Mouse (Mus musculus): ENCODE data around the gene Rpusd2. TPM values are rescaled to one million over a fixed set of nuclear protein-coding genes. Genes with fewer than 3 reads are reported as not detected.
"Not testable (repeated sequence)": the region's sequence is repeated elsewhere in the genome, so short reads cannot be mapped to it uniquely, and the experiment has no call there.

Rpusd2 gene
- polyA plus RNA-seq (2016; fragmentation: Nextera tagmentation; extraction: Ambion mirVana) = 6.6 TPM in 2 replicates

- peak within 1 kb of the TSS; percentile 86 for H3K27ac ChIP-seq
- H3K4me1 ChIP-seq = peaks cover 8% of the 10 kb centered on the region; the same call in 1 of the 2 replicates
- peak within 1 kb of the TSS; percentile 87 for H3K4me3 ChIP-seq
- H3K36me3 ChIP-seq = peaks cover 24% of the 10 kb centered on the region
- H3K9ac ChIP-seq = peak within 1 kb of the TSS; percentile 90
- ATAC-seq (ENCODE audit: low FRiP score, low read depth) = peak; percentile 97
- H3K27me3 ChIP-seq (replicated peaks) = no peaks in the 10 kb centered on the region
- H3K9me3 ChIP-seq = no peaks in the 10 kb centered on the region
- H3K4me2 ChIP-seq (replicated peaks) = peak within 1 kb of the TSS; percentile 78
- under 1% methylated on average over 49 of the region's 49 CpGs for WGBS
These were observed at the start of gene Rpusd2 for GRCm38 (mm10) chr2:119034656-119035396. Rpusd2 (plus strand) TSS chr2:119034790.

DNA sequence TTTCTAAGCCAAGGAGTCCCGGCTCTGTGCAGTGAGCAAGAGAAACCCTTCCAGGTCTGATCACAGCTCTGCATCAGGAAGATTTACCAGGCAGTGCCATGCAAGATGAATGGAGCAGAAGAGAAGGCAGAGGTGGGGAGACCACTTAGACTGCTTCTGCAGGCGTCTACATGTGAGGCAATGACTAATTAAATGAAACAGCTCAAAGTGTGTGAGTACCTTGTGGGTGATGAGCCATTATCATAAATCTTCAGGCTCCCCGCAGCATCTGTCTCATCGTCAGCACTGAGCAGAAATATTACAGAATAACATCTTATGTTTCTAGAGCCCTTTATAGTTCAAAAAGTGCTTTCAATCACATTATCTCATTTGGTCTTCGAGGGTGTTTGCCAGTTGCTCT is 39.1 kb upstream of the Rpusd2 start:
- no peaks in the 10 kb centered on the region for H3K9me3 ChIP-seq
- no peak overlapping the region for H3K4me3 ChIP-seq
- 43% methylated on average over 5 of the region's 5 CpGs for WGBS
- no peaks in the 10 kb centered on the region; the same call in 1 of the 2 replicates for H3K27me3 ChIP-seq (replicated peaks)
- no peak overlapping the region for H3K27ac ChIP-seq
- H3K9ac ChIP-seq = no peak overlapping the region
- no peaks in the 10 kb centered on the region for H3K36me3 ChIP-seq
- ATAC-seq (ENCODE audit: low FRiP score, low read depth) = peak; percentile 63
- H3K4me2 ChIP-seq (replicated peaks) = no peak overlapping the region
- peaks cover 5% of the 10 kb centered on the region; the same call in 1 of the 2 replicates for H3K4me1 ChIP-seq

GRCm38 (mm10) chr2:118995919-118996797 is 38.4 kb upstream of the Rpusd2 start:
- no peaks in the 10 kb centered on the region for H3K36me3 ChIP-seq
- peak; percentile 77 for ATAC-seq (ENCODE audit: low FRiP score, low read depth)
- peak overlapping the region; percentile 16; the same call in 1 of the 2 replicates for H3K4me2 ChIP-seq (replicated peaks)
- H3K4me1 ChIP-seq = peaks cover 5% of the 10 kb centered on the region; the same call in 1 of the 2 replicates
- no peak overlapping the region for H3K9ac ChIP-seq
- no peaks in the 10 kb centered on the region; the same call in 1 of the 2 replicates for H3K27me3 ChIP-seq (replicated peaks)
- H3K27ac ChIP-seq = no peak overlapping the region
- no peak overlapping the region for H3K4me3 ChIP-seq
- WGBS = 33% methylated on average over 16 of the region's 16 CpGs
- H3K9me3 ChIP-seq = no peaks in the 10 kb centered on the region

DNA sequence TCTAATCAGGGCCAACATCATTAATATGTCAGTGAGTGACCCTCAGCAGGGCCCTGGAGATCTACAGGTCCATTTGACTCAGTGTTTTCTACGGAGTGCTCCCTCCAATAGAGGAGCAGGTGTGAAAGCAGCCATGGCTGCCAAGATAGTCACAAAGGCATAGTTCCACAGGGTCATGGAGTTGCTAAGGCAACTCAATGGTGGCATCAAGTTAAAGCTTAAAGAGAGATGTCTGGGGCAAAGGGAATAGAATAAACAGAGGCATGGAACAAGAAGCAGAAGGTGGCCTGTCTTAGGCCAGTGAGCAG is 37.8 kb upstream of the Rpusd2 start:
- H3K4me1 ChIP-seq = peaks cover 5% of the 10 kb centered on the region; the same call in 1 of the 2 replicates
- 26% methylated on average over 1 of the region's 1 CpGs for WGBS
- no peak overlapping the region for H3K27ac ChIP-seq
- peak; percentile 10; the same call in 1 of the 2 replicates for ATAC-seq (ENCODE audit: low FRiP score, low read depth)
- no peaks in the 10 kb centered on the region for H3K9me3 ChIP-seq
- no peak overlapping the region for H3K9ac ChIP-seq
- no peak overlapping the region for H3K4me2 ChIP-seq (replicated peaks)
- H3K4me3 ChIP-seq = no peak overlapping the region
- H3K36me3 ChIP-seq = no peaks in the 10 kb centered on the region
- H3K27me3 ChIP-seq (replicated peaks) = no peaks in the 10 kb centered on the region; the same call in 1 of the 2 replicates

DNA sequence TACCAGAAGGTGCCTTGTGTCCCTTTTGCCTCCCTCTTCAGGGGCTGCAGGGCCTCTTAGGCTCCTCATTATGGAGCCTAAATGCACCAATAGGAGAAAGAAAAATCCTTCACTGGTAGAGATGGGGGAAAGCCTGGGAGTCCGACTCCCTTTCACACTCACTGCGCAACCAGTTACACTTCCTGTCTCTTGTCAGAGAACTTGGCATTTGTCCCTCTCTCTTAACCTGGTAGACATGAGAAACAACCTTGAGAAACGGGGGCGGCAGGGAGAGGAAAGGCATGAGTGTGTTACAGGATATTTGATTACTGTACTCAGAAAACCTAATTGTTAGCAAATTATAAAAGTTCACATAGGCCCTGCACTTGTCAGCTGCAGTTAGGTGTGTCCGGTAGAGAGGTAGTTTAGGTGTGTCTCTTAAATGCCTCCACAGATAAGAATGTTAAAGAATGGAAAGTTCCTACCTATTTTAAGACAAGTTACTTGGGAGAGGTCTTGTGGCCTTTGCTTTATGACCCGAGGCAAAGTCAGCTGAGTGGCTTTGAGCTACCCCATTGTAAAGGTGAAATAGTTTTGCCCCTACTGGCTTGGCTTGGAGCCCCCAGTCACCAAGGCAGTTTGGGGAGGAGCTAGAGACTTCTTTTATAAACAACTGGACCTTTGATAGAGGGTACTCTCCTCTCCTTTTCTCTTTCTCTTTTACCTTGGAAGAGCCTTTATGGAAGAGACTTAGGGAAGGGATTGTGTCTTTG is 36.3 kb upstream of the Rpusd2 start:
- ATAC-seq (ENCODE audit: low FRiP score, low read depth) = no peak
- H3K36me3 ChIP-seq = no peaks in the 10 kb centered on the region

DNA sequence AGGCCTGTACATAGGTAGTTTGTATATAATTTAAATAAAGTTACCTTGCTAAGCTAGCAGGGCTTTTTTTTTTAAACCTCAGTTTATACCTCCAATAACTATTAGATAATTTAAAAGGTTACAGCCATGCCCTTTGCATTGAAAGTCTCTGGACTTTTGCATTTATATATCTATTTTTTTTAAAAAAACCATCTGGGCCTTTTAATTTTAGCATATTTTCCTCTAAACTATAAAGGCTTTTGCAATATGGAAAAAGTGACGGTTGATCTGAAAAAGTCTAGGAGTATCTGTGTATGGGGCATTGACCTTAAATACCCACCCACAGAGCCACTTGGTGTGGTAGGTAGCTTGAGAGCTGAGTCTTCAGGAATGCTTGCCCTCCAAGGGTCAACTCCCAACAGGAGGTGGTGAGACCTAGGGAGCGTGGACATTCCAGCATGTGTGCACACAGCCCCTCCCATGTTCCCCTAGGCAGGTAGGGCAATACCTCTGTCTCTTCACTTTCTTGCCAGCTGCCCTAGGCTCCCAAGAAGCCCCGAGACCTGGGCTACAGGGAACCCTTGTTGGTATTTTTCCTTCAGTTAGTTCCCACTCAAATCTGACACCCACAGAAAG is 35.5 kb upstream of the Rpusd2 start:
- Histone ChIP-seq H3K9me3 (no peaks in the 10 kb centered on the region), H3K36me3 (no peaks in the 10 kb centered on the region), H3K4me2 (replicated peaks) (no peak overlapping the region), H3K4me3 (no peak overlapping the region), H3K4me1 (peaks cover 5% of the 10 kb centered on the region; the same call in 1 of the 2 replicates), H3K27me3 (replicated peaks) (no peaks in the 10 kb centered on the region; the same call in 1 of the 2 replicates), H3K9ac (no peak overlapping the region), H3K27ac (no peak overlapping the region)
- no peak for ATAC-seq (ENCODE audit: low FRiP score, low read depth)
- 55% methylated on average over 3 of the region's 3 CpGs for WGBS

More for the DNA sequence above, 36.3 kb upstream of the Rpusd2 start:
- no peak overlapping the region for H3K27ac ChIP-seq
- 78% methylated on average over 6 of the region's 6 CpGs for WGBS
- H3K9ac ChIP-seq = no peak overlapping the region
- no peaks in the 10 kb centered on the region; the same call in 1 of the 2 replicates for H3K27me3 ChIP-seq (replicated peaks)
- H3K4me1 ChIP-seq = peaks cover 5% of the 10 kb centered on the region; the same call in 1 of the 2 replicates
- no peak overlapping the region for H3K4me3 ChIP-seq
- H3K4me2 ChIP-seq (replicated peaks) = no peak overlapping the region
- H3K9me3 ChIP-seq = no peaks in the 10 kb centered on the region

GRCm38 (mm10) chr2:119006886-119007285 is 27.7 kb upstream of the Rpusd2 start:
- no peak for ATAC-seq (ENCODE audit: low FRiP score, low read depth)
- WGBS = 86% methylated on average over 7 of the region's 7 CpGs

DNA sequence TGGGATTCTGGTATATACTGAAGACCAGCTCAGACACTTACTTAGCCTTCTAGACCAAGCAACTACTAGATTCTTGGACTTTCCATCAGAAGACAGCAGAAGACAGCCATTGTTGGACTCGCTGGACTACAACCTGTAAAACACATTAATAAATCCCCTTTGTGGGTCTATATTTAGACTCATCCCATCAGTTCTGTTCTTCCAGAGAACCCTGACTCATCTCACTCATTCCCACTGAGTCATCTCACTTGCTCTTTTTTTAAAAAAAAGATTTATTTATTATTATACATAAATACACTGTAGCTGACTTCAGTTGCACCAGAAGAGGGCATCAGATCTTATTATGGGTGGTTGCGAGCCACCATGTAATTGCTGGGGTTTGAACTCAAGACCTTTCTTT is 25.2 kb upstream of the Rpusd2 start:
- no peak overlapping the region for H3K4me3 ChIP-seq
- no peaks in the 10 kb centered on the region for H3K9me3 ChIP-seq
- H3K4me1 ChIP-seq = no peaks in the 10 kb centered on the region
- no peak overlapping the region for H3K4me2 ChIP-seq (replicated peaks)
- WGBS = 94% methylated on average over 2 of the region's 2 CpGs
- no peak overlapping the region for H3K9ac ChIP-seq
- no peaks in the 10 kb centered on the region for H3K27me3 ChIP-seq (replicated peaks)
- no peaks in the 10 kb centered on the region for H3K36me3 ChIP-seq
- no peak for ATAC-seq (ENCODE audit: low FRiP score, low read depth)
- H3K27ac ChIP-seq = no peak overlapping the region

More at GRCm38 (mm10) chr2:119006886-119007285, 27.7 kb upstream of the Rpusd2 start:
- Histone ChIP-seq H3K9ac (no peak overlapping the region), H3K9me3 (no peaks in the 10 kb centered on the region), H3K27ac (no peak overlapping the region), H3K4me1 (no peaks in the 10 kb centered on the region), H3K36me3 (no peaks in the 10 kb centered on the region), H3K27me3 (replicated peaks) (no peaks in the 10 kb centered on the region), H3K4me3 (no peak overlapping the region), H3K4me2 (replicated peaks) (no peak overlapping the region)

- WGBS = 84% methylated on average over 7 of the region's 7 CpGs
- Histone ChIP-seq H3K4me2 (replicated peaks) (no peak overlapping the region), H3K9me3 (no peaks in the 10 kb centered on the region), H3K4me1 (peaks cover 13% of the 10 kb centered on the region), H3K9ac (no peak overlapping the region), H3K27ac (no peak overlapping the region), H3K27me3 (replicated peaks) (no peaks in the 10 kb centered on the region), H3K4me3 (no peak overlapping the region), H3K36me3 (peaks cover 4% of the 10 kb centered on the region; the same call in 1 of the 2 replicates)
- ATAC-seq (ENCODE audit: low FRiP score, low read depth) = no peak
These were observed 19.6 kb upstream of the Rpusd2 start for GRCm38 (mm10) chr2:119014989-119015388.

DNA sequence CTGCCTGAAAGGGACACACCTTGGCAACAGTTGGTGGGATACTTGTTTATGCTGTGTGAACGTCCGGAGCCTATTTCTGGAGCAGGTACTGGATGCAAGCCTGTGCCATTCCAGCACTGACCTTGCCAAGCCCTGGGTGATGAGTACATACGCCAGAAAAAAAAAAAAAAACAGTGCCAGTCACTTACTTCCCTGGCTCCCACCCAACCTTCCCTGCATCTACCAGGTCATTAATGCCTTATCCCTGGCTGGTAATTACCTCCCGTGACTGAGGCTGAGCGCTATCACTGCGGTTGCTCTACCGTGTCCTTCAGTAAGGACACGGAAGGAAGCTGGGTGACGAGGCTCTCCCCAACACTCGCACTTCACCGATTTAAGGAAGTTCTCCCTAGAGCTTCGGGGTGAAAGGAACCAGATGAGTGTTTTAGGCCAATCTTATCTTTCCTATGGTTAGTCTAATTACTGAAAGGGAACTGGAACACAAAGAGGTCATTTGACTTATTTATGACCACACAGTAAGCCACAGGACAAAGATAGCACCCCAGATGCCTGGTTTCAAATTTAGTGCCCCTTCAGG is 18.9 kb upstream of the Rpusd2 start:
- Histone ChIP-seq H3K4me2 (replicated peaks) (no peak overlapping the region), H3K4me1 (peaks cover 13% of the 10 kb centered on the region), H3K9ac (no peak overlapping the region), H3K4me3 (no peak overlapping the region), H3K36me3 (peaks cover 8% of the 10 kb centered on the region; the same call in 1 of the 2 replicates), H3K27ac (no peak overlapping the region), H3K27me3 (replicated peaks) (no peaks in the 10 kb centered on the region), H3K9me3 (no peaks in the 10 kb centered on the region)
- no peak for ATAC-seq (ENCODE audit: low FRiP score, low read depth)
- WGBS = 59% methylated on average over 12 of the region's 12 CpGs

- peaks cover 14% of the 10 kb centered on the region for H3K36me3 ChIP-seq
- H3K4me1 ChIP-seq = peaks cover 13% of the 10 kb centered on the region
- H3K9ac ChIP-seq; ATAC-seq (ENCODE audit: low FRiP score, low read depth); H3K4me2 ChIP-seq (replicated peaks); H3K27me3 ChIP-seq (replicated peaks); H3K9me3 ChIP-seq; H3K27ac ChIP-seq; H3K4me3 ChIP-seq: not testable (repeated sequence)
- 81% methylated on average over 4 of the region's 4 CpGs for WGBS
These were observed 18.3 kb upstream of the Rpusd2 start for GRCm38 (mm10) chr2:119016312-119016711.

Measured in neural tube, embryonic 12.5 days (tissue).